Mouse (Mus musculus): ENCODE data around the gene Kansl1l. TPM values are rescaled to one million over a fixed set of nuclear protein-coding genes. Genes with fewer than 3 reads are reported as not detected.

Gene Kansl1l
- 19.2 and 20.5 TPM in 2 replicates for polyA plus RNA-seq (2016; fragmentation: Nextera tagmentation; extraction: Ambion mirVana)

DNA sequence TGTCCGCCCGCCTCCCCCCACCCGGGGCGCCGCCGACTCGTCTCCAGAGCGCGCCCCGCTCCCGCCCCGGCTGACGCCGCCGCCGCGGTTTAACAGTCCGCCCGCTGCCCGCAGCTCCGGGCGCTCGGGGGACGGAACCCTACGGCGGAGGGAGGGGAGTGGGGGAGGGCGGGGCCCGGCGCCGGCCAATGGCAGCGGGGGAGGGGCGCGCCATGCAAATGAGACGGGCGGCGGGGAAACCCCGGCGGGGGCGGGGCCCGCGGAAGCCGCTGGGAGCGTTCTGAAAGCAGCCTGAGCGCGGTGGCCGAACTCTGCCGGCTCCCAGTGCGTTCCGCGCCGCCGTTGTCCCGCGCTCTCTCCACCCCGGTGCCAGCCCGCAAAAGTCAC, at the start of gene Kansl1l:
Gene Kansl1l (minus strand): TSS at position 110 of the 387 bp plus-strand sequence.
- peak within 1 kb of the TSS; percentile 75 for H3K4me2 ChIP-seq (replicated peaks)
- WGBS = under 1% methylated on average over 43 of the region's 56 CpGs
- 0 out of 2 replicates have a peak, but pooled peaks cover 2% of the 10 kb centered on the region for H3K27me3 ChIP-seq (replicated peaks)
- peak; percentile 85 for ATAC-seq (ENCODE audit: low FRiP score, low read depth)
- H3K9me3 ChIP-seq = no peaks in the 10 kb centered on the region
- H3K4me3 ChIP-seq = peak within 1 kb of the TSS; percentile 77
- H3K36me3 ChIP-seq = no peaks in the 10 kb centered on the region
- H3K9ac ChIP-seq = peak within 1 kb of the TSS; percentile 90
- H3K4me1 ChIP-seq = peaks cover 17% of the 10 kb centered on the region
- H3K27ac ChIP-seq = peak within 1 kb of the TSS; percentile 95

GRCm38 (mm10) chr1:66865633-66866032, 48.3 kb upstream of the Kansl1l start:
- Histone ChIP-seq H3K4me1 (no peaks in the 10 kb centered on the region; the same call in 1 of the 2 replicates), H3K36me3 (no peaks in the 10 kb centered on the region), H3K9ac (no peak overlapping the region), H3K4me3 (no peak overlapping the region), H3K27me3 (replicated peaks) (no peaks in the 10 kb centered on the region), H3K4me2 (replicated peaks) (no peak overlapping the region), H3K27ac (no peak overlapping the region), H3K9me3 (no peaks in the 10 kb centered on the region)
- ATAC-seq (ENCODE audit: low FRiP score, low read depth) = no peak
- WGBS = 89% methylated on average over 4 of the region's 4 CpGs

DNA sequence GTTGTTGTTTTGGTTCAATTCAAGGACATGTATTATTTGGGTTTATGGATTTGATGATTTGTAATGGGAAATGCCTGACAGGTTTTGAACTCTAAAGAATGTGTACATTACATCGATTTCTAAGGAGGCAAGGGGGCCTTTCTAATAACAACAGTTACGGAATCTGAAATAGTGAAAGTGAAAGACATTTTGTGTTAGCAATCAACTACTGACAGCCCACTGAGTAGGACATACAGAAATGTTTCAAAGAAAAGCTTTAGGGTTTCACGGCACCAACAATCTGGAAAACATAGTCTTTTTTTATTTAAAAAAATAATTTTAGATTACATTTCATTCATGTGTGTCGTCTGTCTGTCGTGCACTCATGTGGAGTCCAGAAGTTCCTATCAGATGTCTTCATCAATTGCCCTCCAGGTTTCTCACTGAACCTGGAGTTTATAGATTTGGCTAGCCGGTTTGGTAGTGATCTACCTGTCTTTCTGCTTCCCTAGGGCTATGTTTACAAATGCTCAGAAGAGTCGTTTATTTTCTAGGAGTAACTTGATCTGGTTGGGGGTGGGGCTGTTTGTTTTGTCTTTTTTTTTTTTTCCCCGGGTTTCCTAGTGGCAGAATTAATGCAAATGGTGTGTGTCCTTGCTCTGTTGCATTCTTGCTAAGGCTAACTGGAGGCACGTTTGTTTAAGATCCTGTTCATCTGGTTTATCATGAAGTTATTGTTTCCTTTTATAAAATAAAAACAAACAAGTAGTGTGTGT, 46.6 kb upstream of the Kansl1l start:
- WGBS = 21% methylated on average over 9 of the region's 9 CpGs
- no peaks in the 10 kb centered on the region; the same call in 1 of the 2 replicates for H3K4me1 ChIP-seq
- no peak overlapping the region for H3K9ac ChIP-seq
- no peaks in the 10 kb centered on the region for H3K27me3 ChIP-seq (replicated peaks)
- H3K9me3 ChIP-seq = no peaks in the 10 kb centered on the region; the same call in 1 of the 2 replicates
- peak overlapping the region; percentile 88 for H3K4me2 ChIP-seq (replicated peaks)
- no peak overlapping the region for H3K27ac ChIP-seq
- no peak overlapping the region for H3K4me3 ChIP-seq
- ATAC-seq (ENCODE audit: low FRiP score, low read depth) = no peak
- H3K36me3 ChIP-seq = no peaks in the 10 kb centered on the region; the same call in 1 of the 2 replicates

GRCm38 (mm10) chr1:66862712-66863511, 45.5 kb upstream of the Kansl1l start, which contains the start of gene Acadl:
Gene Acadl, minus strand, starts transcription at chr1:66863277.
- Histone ChIP-seq H3K27me3 (replicated peaks) (no peaks in the 10 kb centered on the region), H3K9ac (peak within 1 kb of the TSS; percentile 79), H3K4me1 (no peaks in the 10 kb centered on the region; the same call in 1 of the 2 replicates), H3K9me3 (no peaks in the 10 kb centered on the region; the same call in 1 of the 2 replicates), H3K36me3 (no peaks in the 10 kb centered on the region; the same call in 1 of the 2 replicates), H3K27ac (0 out of 2 replicates have a peak within 1 kb of the TSS, but pooled peaks have one; percentile 18), H3K4me3 (peak within 1 kb of the TSS; percentile 71), H3K4me2 (replicated peaks) (peak within 1 kb of the TSS; percentile 88)
- WGBS = under 1% methylated on average over 81 of the region's 85 CpGs
- peak; percentile 92 for ATAC-seq (ENCODE audit: low FRiP score, low read depth)

DNA sequence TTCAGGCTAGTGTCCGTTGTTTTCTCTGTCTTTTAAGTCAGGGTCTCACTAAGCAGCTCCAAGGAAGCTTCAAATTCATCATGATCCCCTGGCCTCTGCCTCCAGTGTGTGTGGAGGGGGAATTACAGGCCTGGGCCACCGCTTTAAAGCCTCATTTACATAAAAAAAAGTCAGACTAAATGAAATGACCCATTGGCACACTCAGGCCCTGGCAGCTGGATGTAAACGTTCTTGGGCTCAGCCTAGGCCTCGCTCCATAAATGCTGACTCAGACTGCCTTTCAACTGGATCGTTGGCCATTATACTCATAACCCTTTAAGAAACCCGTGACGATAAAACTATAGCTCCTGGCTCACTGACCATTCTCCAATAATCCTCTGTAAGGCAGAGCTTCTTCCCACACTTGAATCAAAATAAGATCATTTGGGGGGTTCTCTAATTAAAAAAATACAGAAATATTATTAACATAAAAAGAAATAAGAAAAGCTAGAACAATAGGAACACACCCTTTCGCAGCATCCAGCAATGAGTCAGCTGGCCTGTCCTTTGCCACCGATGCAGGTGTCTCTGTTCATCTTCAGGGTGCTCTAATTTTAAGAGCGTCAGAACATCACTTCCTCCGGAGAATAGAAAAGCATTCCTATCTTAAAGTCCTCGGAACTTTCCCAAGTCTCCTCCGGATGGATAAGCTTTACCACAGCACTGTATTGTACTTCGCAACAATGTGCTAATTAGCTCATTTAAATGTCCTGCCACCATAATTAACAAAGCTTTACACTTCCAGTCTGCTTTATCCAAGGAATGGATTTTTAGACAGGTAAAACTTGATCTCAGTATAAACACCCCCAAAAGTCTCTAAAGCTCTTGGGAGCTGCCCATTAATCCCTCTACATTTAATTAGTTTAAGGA, 44.7 kb upstream of the Kansl1l start:
- peak overlapping the region; percentile 88 for H3K4me2 ChIP-seq (replicated peaks)
- 11% methylated on average over 14 of the region's 14 CpGs for WGBS
- no peak overlapping the region for H3K27ac ChIP-seq
- peaks cover 4% of the 10 kb centered on the region; the same call in 1 of the 2 replicates for H3K36me3 ChIP-seq
- 0 out of 2 replicates have a peak overlapping the region, but pooled peaks have one; percentile 79 for H3K9ac ChIP-seq
- H3K27me3 ChIP-seq (replicated peaks) = no peaks in the 10 kb centered on the region
- H3K4me3 ChIP-seq = peak overlapping the region; percentile 71
- no peaks in the 10 kb centered on the region; the same call in 1 of the 2 replicates for H3K9me3 ChIP-seq
- no peaks in the 10 kb centered on the region; the same call in 1 of the 2 replicates for H3K4me1 ChIP-seq
- peak; percentile 64 for ATAC-seq (ENCODE audit: low FRiP score, low read depth)

- ATAC-seq (ENCODE audit: low FRiP score, low read depth) = no peak
- 95% methylated on average over 4 of the region's 4 CpGs for WGBS
- H3K4me3 ChIP-seq = no peak overlapping the region
Observed at GRCm38 (mm10) chr1:66847506-66847905, 30.1 kb upstream of the Kansl1l start.

DNA sequence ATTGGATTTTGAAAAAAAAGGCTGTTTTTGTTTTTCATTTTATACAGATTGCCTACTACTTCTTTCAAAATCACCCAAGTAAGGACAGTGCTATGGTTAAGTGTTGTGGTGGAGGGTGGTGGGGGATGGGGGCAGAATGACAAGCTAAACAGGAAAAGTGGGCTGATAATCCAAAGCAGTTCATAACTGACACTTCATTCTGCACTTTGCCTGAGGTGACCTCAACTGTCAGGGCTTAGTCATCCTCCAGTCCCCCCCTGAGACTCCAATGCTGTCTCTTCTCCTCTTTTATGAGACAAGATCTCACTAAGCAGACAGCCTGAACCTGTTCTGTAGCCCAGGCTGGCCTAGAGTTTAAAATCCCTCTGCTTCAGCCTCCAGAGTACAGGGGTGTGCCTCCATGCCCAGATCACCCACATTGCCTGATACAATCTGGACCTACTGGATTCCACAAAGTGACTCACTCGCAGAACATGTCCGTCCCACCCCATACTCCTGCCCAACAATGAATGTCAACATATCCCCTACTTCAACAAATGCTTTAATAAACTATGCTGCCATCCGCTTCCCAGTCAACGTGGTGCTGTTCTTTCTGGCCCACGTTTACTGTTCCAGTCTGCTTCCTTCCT, 28.4 kb upstream of the Kansl1l start:
- Histone ChIP-seq H3K9me3 (0 out of 2 replicates have a peak, but pooled peaks cover 6% of the 10 kb centered on the region), H3K27me3 (replicated peaks) (no peaks in the 10 kb centered on the region), H3K4me2 (replicated peaks) (no peak overlapping the region), H3K27ac (no peak overlapping the region), H3K4me3 (no peak overlapping the region), H3K9ac (no peak overlapping the region), H3K4me1 (no peaks in the 10 kb centered on the region), H3K36me3 (peaks cover 15% of the 10 kb centered on the region)
- ATAC-seq (ENCODE audit: low FRiP score, low read depth) = no peak
- 92% methylated on average over 5 of the region's 5 CpGs for WGBS

More at GRCm38 (mm10) chr1:66847506-66847905, 30.1 kb upstream of the Kansl1l start:
- Histone ChIP-seq H3K9ac (no peak overlapping the region), H3K4me1 (no peaks in the 10 kb centered on the region), H3K27me3 (replicated peaks) (no peaks in the 10 kb centered on the region), H3K36me3 (peaks cover 20% of the 10 kb centered on the region), H3K4me2 (replicated peaks) (no peak overlapping the region), H3K27ac (no peak overlapping the region), H3K9me3 (0 out of 2 replicates have a peak, but pooled peaks cover 6% of the 10 kb centered on the region)

DNA sequence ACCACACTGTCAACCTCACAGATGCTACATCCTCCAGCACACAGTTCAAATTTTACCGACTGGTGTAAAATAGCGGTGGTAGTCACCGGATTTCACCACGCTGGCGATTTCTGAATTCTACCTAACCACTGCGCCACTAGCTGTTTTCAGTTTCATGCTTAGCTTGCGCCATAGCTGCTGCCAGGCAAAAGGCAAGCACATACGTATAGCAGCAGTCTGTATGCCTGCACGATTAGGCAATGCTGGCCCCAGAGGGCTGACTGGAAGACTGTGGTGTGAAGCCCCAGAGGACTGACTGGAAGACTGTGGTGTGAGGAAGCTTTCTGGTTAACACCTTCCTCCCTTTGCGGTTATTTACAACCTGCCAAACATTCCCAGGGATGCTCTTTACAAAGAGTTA, 24.6 kb upstream of the Kansl1l start:
- Histone ChIP-seq H3K4me2 (replicated peaks) (no peak overlapping the region), H3K4me3 (no peak overlapping the region), H3K27me3 (replicated peaks) (no peaks in the 10 kb centered on the region), H3K9ac (no peak overlapping the region), H3K36me3 (peaks cover 3% of the 10 kb centered on the region; the same call in 1 of the 2 replicates), H3K4me1 (no peaks in the 10 kb centered on the region), H3K9me3 (no peaks in the 10 kb centered on the region), H3K27ac (no peak overlapping the region)
- ATAC-seq (ENCODE audit: low FRiP score, low read depth) = no peak
- WGBS = 70% methylated on average over 10 of the region's 10 CpGs

- no peak overlapping the region for H3K9ac ChIP-seq
- 90% methylated on average over 6 of the region's 6 CpGs for WGBS
- no peak for ATAC-seq (ENCODE audit: low FRiP score, low read depth)
- H3K4me2 ChIP-seq (replicated peaks) = no peak overlapping the region
- no peak overlapping the region for H3K4me3 ChIP-seq
- H3K27ac ChIP-seq = no peak overlapping the region
- no peaks in the 10 kb centered on the region for H3K9me3 ChIP-seq
- no peaks in the 10 kb centered on the region for H3K27me3 ChIP-seq (replicated peaks)
- no peaks in the 10 kb centered on the region for H3K4me1 ChIP-seq
- peaks cover 3% of the 10 kb centered on the region; the same call in 1 of the 2 replicates for H3K36me3 ChIP-seq
Observed at GRCm38 (mm10) chr1:66841510-66841909, 24.1 kb upstream of the Kansl1l start.

- 76% methylated on average over 7 of the region's 7 CpGs for WGBS
- Histone ChIP-seq H3K4me1 (no peaks in the 10 kb centered on the region), H3K9ac (no peak overlapping the region), H3K27me3 (replicated peaks) (no peaks in the 10 kb centered on the region), H3K4me2 (replicated peaks) (no peak overlapping the region), H3K4me3 (no peak overlapping the region), H3K27ac (no peak overlapping the region), H3K9me3 (no peaks in the 10 kb centered on the region), H3K36me3 (peaks cover 1% of the 10 kb centered on the region; the same call in 1 of the 2 replicates)
- ATAC-seq (ENCODE audit: low FRiP score, low read depth) = no peak
Observed at GRCm38 (mm10) chr1:66839755-66840438, 22.5 kb upstream of the Kansl1l start.

Data from neural tube, embryonic 12.5 days (tissue).